Mouse (Mus musculus) central nervous system, embryonic 18 days (tissue): ENCODE measurements around the gene 1700016H13Rik. TPM values are rescaled to one million over a fixed set of nuclear protein-coding genes. Genes with fewer than 3 reads are reported as not detected.

Experiments used
- polyA plus RNA-seq: library from polyadenylated mRNA; depleted of rRNA; stranded (reverse); fragments of >200 nt; gene quantifications from 2 replicates; pipeline ENCODE4 v1.2.3, GENCODE M21; 2012; rRNA removed

The 1700016H13Rik gene
- polyA plus RNA-seq = 0.32 and 0.43 TPM in 2 replicates

DNA sequence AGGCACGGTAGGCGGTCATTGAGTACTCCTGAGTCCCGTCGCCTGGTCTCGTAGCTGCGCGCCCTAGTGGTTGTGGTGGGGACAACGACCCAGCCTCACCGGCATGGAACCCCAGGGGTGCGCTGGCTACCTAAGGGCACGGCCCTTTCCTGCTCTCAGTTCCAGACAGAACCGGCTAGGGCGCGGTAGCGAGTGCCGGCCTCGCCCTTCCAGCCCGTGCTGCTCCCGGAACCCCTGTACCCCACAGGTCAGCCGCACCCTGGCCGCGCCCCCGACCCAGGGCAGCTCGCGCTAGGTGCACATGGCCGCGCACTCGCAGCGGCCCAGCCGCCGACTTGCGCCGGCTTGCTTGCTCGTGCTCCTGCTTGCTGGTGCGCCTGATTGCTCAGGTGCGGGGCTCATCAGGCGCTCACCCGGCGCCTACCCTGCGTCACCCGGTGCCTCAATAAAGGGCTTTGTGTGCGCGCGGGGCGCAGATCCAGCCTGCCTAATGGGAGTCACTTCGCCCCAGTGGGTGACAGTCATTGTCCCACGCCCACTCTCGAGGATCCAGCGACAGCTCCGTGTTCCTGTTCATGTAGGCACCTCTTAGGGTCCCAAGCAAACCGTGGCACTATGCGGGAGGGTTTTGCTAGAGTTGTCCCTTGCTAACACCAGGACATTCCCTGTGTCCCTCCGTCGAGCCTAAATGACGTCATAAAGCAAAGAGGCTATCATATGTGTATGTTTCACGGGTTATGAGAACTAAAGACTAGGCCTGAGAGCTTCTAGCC lies at the start of gene 1700016H13Rik:
Gene 1700016H13Rik (minus strand): TSS at position 665 of the 773 bp plus-strand sequence.

DNA sequence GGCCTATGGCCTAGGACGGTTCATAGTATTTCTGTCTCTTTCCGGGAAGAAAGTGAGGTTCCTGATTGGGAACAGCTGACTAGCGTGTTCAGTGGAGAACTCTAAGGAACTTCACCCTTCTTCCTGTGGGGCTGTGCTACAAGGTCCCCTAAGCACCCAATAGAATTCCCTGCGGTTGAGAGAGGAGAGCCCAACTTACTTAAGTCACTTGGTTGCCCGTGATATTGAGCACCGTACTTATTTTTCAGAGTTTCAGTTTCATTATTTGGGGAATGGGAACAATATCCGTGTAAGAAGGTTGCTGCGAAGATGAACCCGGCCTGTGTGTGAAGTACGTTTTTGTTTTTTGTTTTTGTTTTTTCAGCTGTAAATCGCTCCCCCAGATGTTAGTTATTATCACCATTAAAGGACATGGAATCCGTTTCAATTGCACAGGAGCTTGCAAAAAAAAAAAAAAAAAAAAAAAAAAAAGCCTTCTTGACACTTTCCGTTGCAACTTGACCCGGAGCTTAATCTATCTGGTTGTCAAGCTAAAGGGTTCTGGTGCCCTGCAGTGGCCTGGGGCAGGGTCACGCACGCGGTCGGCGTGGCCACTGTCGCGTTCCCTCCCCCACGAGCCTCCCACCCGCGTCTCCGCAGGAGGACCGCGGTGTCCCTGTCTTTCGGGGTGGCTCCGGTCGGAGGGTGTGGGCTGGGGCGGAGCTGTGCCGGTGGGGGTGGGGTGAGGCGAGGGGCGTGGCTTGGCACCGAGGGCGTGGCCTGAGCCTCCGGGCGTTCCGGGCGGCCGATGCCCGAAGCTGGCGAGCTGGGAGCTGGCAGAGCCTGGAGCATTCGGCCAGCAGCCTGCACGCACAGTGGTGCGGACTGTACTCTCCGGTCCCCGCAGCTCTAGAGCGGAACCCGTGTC lies 36.1 kb upstream of the 1700016H13Rik start, which contains the start of gene Aff1:
Gene Aff1 (plus strand): TSS at position 751 of the 907 bp plus-strand sequence.

DNA sequence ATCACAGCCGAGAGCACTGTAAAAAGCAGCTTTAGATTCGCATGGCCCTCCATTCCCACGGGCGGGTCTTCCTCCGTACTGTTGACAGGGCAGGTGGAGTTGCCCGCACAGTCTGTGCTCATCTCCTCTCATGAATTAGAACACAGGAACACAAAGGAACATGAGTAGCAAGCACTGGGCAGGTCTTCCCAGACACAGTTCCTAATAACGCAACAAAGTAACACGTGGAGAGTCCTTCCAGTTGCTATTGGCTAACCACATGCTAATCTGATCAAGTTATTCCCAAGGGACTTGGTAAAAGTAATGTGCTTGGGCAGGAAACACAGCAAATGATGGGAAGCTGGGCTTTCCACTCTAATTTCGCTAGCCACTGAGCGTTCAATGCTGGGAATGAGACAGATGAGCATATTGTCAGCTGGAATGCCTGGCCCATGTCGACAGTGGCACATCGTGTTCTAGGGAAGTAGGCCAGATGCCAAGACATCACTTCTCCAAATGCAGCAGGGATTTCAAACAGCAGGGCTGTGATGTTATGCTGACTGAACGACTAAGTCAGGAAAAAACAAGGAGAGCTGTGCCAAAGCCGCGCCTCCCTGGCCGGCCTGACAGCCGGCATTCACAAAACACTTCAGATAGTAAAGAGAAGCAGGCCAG lies 26.6 kb downstream of the 1700016H13Rik start, which contains the start of gene Slc10a6:
Gene Slc10a6 (minus strand): TSS at position 293 of the 654 bp plus-strand sequence.

Other genes with a start within 250 kb of the 1700016H13Rik start
- gene Ptpn13, start 230.8 kb downstream of the 1700016H13Rik start, polyA plus RNA-seq = 8.6 and 9.8 TPM in 2 replicates
- gene Slc10a6, start 26.6 kb downstream of the 1700016H13Rik start, polyA plus RNA-seq = 0.21 and 1.8 TPM in 2 replicates
- 1.2 and 1.3 TPM in 2 replicates for gene Aff1, start 36.4 kb upstream of the 1700016H13Rik start, polyA plus RNA-seq